Mouse (Mus musculus) right cerebral cortex, postnatal 4 days (tissue): ENCODE measurements around the gene Cav3.

ENCODE experiments used
- DNase-seq: peaks from one replicate; pipeline ENCODE4 v3.0.0-alpha.2; 2022

Gene Cav3

DNA sequence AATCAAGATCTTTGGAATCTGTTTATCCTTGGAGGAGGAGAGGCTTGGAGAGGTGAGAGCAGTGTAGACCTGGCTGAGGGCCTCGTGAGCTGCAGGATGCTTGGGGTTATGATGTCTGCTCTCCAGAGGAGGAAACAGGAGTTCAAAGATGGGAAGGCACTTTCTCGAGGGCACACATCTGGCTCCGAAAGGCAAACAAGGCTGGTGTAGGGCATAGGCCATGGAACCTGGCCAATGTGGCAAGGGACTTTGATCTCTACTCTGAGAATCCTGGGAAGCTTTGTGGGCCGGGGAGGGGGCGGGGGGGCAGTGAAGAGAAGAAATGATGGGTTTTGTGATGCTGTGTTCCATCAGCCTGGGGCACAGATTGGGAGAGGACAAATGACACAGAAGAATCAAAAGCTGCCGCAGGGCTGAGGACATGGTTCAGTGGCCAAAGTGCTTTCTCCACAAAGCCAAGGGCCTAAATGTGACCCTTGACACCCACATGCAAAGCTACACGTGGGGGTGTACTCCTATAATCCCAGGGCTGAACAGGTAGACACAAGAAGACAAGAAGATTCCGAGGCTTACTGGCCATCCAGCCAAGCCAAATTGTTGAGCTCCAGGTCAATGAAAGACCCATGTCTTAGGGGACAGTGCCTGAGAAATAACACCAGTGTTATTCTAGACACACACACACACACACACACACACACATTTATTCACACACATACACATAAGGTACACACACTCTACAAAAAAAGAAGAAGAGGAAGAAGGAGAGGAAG lies 37.2 kb downstream of the Cav3 start:
- DNase-seq = no peak

DNA sequence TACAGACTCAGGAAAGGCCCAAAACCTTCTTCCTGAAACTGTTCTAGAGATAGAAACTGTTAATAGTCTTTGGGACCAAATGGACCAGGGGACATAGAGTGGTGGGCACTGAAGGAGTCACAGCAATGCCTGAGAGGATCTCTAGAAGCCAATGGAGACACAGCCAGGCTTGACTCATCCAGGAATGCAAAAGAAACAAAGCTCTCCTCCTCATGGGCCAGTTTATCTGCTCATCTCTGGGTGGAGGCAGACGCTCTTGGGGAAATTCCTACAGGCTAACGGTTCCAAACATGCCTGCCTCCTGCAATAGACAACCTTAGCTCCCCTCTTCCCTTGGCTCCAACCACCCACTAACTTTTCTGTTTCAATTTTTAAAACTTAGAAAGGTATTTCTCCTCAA lies 38.2 kb downstream of the Cav3 start:
- no peak for DNase-seq

DNA sequence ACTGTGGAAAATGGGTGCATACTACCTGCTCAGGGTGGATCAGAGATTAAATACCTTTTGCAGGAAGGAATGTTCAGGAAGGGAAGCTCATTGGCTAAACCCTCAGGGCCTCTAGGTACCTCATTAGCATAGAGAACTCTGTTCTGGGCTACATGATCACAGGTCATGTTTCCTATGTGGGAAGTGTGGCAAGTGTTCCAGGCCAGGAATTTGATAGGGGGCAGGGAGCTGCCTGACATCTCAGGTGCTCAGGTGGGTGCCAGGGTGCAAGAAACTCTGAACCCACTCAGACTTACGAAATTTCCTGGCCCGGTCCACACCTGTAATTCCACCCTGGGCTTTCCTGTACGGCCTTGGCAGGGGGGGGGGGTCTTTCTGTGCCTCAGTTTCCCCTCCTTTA lies 39.4 kb downstream of the Cav3 start:
- DNase-seq = no peak

DNA sequence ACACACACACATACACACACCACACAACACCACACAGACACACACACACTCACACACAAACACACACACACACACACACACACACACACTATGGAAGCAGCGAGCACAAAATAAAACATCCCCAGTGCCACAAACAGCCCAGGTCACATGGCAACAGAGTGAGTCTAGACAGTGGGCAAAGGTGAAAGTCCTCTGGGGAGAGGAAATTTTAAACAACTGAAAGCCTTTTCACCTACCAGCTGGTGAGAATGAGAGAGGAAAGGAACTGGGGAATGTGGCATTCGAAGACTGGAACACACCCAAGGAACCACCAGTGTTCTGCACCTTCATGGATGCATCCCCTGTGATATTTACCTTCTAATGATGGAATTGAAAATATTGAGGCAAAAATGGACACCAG lies 40.2 kb downstream of the Cav3 start:
- DNase-seq = no peak

DNA sequence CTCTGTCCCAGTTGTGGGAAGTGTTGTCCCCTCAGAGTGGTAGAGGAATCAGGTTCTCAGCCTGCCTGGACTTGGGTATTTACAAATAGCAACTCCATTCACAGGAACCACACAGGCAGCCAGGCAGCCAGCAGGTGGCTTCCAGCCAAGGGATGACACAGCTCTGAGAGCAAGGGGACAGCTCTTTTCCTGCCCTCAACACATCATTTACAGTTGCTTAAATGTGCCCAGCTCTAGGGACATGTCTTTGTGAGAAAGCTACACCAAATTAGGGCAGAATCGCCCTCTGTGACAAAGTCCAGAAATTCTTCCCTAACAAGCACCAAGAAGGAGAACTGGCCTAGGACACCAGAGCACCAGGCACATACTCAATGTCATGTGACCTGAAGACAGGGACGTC lies 41.9 kb downstream of the Cav3 start:
- DNase-seq = peak; percentile 16

DNA sequence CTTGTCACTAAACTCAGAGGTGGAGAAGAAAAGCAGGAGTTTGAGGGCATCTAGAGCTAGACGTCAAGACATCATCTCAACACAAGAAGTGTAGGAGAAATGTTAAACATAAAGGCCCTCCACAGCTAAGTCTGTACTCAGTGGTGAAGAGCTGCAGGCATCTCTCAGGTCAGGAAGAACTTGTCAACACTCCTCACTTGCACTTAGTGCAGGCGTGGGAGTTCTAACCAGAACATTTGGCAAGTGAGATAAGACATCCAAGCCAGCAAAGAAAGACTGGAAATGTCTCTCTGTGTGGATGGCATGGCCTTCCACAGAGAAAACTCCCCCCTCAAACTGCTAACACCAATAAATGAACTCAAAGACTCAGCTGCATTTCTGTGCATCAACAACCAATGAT lies 48.3 kb downstream of the Cav3 start:
- no peak for DNase-seq

DNA sequence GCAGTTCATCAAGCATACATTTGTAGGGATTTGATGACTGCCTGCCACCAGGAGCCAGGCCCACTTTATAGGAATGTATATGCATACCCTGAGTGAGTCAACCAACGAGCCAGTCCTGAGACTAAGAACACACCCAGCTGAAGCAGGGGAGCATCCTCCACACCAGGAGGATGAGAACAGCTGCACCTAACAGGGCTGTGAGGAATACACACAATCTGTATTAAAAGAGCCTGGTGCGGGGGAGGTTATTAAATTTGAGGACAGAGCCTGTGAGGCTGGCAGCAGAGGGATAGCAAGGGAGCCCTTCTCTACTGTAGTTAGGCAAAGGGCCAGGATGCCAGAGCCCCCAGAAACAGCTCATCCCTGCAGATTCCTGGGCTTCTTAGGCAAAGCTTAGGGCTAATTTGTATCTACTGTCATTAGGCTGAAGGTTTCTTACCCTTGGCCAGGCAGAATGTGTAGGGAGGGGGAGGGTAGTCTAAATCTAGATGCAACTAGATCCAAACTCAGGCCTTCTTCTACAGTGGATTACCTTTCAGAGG lies 50.4 kb downstream of the Cav3 start:
- no peak for DNase-seq

DNA sequence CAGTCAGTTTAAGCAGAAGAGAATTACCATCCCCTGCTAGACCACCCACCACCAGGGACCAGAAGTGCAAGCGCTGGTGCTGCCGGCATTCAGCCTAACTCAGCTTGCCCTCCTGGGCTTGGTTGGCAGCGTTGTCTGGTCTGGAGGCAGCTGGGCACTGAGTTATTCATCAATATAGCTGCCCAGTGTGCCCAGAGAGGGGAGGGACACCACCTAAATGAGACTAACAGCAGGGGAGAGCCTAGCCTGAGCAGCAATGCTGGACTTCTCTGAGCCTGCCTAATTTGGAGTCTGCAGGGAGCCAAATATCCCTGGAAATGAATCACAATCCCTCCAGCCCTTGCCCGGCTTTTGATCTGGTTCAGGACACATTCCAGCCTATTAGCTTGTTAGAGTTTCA lies 51.0 kb downstream of the Cav3 start:
- no peak for DNase-seq

DNA sequence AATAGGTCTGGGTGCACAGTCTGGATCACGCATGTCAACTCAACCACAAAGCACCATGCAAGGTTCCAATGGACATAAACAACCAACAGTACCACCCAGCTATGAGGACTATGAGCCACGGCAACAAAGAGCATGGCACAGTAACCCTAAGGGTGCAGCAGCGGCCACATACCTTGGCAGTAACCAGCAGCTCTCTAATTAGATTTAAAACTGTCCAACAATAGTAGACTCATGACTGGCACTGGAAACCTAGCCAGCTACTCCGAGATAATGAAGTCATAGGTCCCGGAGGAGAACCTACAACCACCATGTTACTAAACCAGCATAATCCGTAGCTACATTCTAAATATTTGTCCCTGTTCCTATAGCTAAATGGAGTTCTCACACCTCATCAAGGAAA lies 55.3 kb downstream of the Cav3 start:
- no peak for DNase-seq

DNA sequence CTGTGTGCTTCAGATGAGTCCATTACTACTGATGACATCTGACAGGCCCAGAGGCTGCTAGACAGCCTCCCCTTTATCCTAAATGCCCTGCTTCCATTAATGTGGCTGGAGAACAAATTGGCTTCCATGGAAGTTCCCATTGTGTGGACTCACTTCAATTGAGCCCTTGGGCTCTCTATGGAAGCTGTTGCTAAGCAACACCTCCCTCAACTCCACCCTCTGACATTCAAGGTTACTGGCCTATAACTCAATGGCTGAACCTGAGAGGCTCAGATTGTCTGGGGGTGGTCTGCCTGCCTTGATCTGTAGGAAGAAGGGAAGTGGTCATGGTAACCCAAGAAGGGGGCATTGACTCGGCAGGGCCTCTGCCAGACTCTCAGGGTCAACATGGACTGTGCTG lies 57.2 kb downstream of the Cav3 start:
- DNase-seq = no peak

DNA sequence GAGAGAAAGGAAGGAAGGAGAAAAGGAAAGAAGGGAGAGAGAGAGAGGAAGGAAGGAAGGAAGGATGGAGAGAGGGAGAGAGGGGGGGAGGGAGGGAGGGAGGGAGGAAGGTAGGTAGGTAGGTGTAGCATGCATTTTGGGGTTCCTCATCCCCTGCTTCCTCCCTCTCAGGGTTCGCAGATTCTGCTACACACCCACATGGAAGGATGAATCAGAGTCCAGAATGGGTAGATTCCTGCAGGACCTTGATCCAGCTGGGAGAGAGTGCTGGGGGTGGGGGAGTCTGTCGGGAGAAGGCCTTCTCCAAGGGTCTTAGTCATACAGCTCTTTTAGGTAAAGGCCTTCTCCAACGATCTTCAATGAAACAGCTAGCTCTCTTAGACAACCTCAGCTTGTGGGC lies 58.3 kb downstream of the Cav3 start:
- DNase-seq = no peak

DNA sequence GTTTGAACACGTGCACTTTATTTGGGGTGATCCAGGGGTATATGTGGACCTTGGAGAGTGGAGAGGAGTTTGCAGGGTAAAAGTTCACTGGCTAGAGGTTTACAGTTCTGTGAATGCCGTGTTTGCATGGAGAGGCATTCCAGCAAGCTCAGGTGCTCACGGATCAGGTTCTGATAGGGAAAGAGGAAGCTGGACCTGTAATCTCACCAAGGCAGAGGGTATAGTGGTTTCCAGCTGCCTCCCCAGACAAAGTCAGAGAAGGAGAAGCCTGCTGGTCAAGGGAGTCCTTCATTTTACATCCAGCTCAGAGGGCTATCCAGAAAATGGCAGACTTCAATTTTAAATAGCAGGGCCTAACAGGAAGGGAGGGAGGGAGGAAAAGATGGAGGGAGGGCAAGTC lies 58.7 kb downstream of the Cav3 start:
- no peak for DNase-seq
